Mouse (Mus musculus) CH12F3 (cell line): Measurements from ENCODE around the gene Hsd11b2.

Source experiments
- in situ Hi-C: fragments of 300-500 bp; cut with MboI; formaldehyde crosslinking; loops from 2 replicates; pipeline ENCODE4 v1.14.3; 2020; ENCODE audit warnings: low sequenced_read_pairs

Hsd11b2 gene

DNA sequence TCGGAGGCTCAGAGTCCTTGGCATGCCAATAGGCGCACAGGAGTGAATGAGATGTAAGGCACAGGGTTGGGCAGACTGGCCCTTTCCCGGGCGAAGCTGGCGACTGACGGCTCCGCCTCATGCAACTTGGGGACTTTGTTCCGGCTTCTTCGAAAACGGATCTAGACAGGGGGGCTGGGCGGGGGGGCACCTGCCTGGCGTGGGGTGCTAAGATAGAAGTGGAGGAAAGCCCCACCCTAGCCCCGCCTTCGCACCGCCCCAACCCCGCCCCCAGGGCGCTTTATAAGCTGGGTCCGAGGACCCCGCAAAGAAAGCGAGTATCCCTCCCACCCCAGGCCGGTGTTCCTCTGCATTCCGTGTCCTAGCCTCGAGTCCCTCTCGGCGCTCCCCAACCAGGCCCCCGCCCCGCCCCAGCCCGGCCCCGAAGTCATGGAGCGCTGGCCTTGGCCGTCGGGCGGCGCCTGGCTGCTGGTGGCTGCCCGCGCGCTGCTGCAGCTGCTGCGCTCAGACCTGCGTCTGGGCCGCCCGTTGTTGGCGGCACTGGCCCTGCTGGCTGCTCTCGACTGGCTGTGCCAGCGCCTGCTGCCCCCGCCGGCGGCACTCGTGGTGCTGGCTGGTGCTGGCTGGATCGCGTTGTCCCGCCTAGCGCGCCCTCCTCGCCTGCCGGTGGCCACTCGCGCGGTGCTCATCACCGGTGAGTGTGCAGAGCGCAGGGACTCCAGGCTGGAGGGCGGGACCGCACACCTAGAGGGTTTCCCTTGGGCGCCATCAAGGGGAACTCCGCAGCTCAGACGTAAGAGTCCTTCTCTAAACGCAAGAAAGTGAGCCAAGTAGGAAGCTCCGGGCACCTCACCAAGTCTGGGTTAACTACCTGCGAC is at the start of gene Hsd11b2:
Gene Hsd11b2, plus strand, starts transcription at position 320 of the 878 bp plus-strand sequence.
- in situ Hi-C loops, result no loop called here

DNA sequence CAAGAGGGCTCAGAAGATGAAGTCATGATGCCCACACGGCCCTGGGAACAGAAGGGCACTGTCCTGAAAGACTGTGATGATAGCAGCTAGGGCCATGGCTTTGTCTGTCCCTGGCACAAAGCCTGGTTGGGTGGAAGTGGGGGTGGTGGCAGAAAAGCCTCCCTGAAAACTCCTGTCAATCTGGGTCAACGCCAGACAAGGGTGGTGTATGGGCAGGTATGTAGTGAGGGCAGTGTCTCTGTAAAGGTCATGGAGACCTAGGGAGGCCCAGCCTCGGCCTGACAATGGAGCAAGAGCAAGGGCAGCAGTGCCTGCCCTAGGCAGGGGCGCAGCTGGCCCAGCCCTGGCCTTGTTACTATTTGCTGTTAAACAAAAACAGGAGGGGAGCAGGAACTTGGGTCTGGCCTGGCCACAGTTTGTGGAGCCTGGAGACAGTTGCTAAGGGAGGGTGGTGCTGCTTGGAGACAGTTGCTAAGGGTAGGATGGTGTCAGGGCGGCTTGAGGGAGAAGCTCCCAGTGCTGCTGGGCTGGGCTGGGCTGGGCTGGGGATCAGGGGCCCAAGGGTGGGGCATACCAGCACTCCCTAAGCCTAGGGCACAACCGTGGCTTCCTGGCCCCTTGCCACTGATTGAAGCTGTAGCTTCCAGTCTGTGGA is 49.4 kb upstream of the Hsd11b2 start:
- in situ Hi-C loops, result no loop called here

DNA sequence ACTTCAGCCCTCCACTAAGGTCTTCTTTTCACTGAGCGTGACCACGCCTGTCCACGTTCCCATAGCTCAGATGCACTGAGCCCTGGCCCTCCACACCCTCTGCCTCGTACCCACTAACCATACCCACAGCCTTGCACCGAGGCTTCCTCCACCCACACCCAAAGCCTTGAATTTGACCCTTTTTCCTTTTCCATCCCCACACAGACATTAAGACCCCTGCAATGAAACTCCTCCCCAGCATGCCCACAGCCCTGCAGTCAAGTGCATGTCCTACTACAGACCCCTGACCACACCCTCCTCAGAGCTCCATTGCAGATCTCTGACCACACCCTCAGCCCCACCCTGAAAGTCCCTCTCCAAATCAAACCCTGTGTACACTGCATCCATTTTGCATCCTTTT is 48.7 kb upstream of the Hsd11b2 start:
- in situ Hi-C loops, result no loop called here

DNA sequence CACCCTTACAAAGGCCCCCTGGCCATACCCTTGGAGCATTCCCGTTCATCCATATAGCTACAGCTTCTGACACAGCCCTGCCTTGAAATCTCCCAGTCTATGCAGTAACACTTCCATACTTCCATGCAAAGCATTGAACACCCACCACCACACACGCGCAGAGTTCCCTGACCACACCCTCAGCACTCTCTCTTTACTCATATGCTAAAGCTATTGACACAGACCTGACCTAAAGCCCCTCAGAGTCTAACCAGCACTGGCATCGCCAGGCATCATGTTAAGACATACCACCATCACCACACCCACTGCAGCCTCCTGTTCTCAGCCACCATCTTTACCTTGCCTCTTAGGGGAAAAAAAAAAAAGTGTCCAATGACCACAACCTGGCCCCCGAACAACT is 48.3 kb upstream of the Hsd11b2 start:
- in situ Hi-C loops, result no loop called here

DNA sequence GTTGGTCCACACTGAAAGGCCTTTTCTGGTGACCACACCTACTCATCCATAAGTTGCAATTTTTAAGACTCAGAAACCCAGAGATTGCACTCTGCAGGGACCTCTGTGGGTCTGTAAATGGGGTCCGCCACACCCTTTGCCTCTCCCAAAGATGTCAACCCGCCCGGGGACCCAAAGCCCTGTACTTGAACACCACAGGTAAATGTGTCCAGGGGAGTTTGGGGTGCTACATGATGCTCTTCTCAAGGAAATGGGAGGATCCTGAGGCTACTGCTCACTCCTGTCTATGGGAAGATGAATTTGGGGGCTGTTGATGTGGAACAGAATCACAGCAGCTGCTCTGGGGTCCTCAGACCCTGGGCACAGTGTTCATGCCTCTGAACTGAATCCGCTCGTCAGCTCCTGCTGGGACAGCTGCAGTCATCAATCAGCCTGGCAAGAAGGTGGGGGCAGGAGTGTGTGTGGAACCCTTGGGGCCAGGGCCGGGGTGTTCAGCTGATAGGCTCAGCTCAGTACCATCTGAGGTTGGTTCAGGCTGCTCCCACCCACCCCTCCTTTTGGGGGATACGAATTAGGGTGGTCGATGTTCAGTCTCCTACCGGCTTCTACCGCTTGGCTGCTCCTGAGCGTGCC is 47.8 kb upstream of the Hsd11b2 start:
- in situ Hi-C loops, result no loop called here

DNA sequence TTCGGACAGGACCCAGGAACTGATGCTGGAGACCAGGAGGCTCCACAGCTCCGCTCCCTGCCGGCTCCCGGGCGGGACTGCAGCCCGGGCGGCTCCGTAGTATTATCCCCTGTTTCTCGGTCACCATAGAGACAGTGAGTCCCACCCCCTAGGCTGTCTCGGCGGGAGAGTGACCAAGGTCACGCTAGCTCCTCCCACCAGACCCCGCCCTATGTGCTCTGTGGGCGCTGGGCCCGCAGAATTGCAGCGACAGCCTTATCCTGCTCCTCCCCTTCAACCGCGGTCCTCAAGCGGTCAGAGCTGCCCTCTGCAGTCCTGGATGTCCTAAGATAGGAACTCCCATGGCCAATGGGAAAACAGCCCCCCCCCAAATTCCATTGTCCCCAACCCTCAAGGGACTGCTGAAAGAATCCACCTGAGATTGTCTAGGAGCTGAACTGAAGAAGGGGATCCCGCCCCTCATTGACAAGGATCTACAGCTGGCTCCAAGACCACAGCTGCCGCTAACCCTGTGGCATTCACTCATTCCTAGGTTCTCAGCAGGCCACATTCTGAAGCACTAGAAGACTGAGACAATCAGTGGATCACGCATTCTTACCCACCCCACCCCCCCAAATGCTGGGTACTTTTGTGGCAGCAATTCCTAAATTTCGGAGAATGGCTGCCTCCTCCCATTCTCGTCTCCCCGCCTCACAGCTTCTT is 47.1 kb upstream of the Hsd11b2 start, which contains the start of gene Tppp3:
Gene Tppp3, minus strand, starts transcription at position 213 of the 702 bp plus-strand sequence.
- in situ Hi-C loops, result no loop called here

DNA sequence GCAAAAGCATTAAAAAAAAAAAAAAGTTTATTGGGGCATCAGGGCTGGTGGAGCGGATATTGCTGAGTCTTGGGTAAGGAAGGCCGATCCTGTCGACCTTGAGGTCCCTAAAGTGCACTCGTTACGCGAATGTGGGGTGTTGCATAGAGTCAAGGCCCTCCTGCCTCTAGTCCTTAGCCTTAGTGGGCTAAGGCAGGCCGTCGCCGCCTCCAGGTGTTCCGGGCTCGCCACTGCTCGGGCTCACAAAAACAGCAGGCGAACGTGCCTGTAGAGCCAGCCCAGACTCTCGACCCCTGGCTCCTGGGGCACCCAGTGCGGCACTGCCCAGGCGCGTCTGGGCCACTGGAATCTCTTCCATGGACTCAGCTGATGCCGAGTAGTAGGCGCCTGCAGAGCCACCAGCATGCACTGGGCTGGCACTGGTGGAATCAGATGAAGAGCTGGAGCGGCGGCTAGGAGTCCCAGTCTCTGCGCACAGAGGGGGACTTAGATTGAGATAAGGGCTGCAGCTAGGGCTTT is 46.1 kb upstream of the Hsd11b2 start:
- in situ Hi-C loops, result no loop called here

DNA sequence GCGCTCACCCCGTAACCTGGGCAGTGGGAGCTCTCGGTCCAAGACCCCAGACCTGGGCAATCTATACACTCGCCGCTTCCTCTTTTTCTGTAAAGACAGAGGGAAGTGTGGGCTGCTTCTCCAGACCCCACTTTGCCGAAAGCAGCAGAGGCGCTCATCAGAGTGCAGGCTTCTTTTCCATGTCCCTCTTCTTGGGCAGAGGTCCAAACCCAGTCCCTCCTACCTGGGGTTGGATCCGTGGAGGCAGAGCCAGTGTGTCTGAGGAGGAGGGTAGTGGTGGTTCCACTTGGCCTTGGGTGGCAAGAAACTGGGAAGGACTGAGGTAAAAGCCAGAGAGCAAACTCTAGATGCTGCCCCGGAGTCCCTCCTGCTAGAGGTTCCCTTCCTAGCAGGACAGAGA is 45.6 kb upstream of the Hsd11b2 start:
- in situ Hi-C loops, result no loop called here

DNA sequence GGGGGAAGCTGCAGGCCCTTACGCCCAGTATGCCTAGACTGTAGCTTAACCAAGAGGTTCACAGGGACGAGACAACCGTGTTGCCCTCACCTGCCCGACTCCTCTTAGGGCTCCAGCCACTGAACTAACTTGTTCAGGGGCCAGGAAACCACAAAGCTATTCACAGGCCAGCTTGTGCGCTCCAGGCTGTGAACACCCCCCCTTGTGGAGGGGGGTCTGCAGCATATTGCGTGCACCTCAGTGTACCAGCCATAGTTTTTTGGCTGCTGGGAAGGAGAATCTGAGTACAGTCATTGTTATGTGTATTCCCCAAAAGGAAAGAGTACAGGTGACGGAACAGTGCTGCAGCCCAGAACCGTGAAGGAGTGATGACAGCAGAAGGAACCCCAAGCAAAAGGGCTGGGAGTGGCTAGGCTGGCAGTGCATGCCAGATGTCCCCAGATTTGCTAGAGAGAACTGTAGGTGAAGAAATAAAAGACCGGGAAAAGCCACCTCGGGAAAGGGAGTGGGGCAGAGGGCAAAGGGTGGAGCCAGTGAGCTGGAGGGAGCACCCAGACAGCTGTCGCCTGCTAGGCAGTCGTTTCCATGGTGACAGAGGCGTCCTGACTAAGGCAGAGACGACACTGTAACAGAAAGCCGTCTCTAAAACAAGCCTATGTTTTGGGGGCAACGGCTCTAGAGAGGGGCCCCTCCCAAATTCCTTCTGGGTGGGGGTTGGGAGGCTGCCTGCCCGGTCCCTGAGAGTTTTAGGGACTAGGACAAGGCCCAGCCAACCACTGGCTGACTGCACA is 44.5 kb upstream of the Hsd11b2 start:
- in situ Hi-C loops, result no loop called here

DNA sequence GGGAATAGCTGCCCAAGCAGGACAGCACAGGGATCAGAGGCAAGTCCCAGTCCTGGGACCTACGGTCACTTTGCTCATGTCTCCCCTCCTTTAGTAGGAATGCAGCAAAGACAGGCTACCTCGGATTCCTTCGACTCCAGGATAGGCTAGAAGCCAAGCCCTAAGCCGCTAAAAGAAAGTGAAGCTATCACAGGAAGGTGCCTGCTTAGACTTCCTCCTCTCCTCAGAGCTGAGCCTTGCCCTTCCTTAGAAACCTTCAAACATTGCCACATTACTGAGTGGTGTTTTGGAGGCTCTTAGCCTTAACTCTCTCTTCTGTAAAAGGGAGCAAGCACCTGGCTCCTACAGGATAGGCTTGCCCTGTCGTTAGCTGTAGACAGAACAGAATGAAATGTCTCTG is 43.9 kb upstream of the Hsd11b2 start:
- in situ Hi-C loops, result no loop called here

DNA sequence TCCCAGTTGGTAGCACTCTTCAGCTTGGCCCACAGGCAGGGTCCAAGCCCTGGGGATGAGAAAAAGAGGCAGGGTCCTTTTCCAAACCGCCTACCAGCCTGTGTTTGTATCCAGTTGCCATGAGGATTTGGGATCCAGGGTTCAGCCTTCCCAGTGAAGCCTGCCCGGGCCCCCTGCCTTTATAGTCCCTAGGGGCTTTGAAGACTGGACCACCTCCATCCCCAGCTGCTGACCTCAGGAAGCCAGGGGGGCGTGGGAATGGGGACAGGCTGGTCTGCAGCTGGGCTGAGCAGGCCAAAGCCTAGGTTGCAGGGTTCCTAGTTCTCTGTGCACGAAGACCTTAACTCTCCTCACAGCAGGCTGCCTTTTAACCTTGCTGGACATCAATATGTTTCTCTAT is 43.3 kb upstream of the Hsd11b2 start:
- in situ Hi-C loops, result no loop called here

DNA sequence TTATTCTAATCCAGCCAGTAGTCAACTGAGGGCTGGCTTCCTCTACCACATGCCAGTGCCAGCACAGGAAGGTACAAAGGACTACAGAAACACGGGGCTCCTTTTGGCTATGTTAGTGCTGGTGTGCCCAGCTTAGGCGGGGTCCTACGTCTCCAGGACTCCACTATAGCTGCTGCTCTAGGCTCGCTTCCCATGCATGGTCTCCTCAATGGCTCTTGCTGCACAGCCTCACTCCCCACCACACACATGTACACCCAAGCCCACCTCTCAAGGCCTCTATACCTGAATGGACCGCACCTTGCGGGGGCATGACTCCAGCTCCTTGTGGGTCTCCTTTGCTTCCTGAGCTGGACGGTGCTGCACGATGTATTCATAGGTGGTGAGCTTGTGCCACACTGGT is 42.8 kb upstream of the Hsd11b2 start:
- in situ Hi-C loops, result no loop called here

DNA sequence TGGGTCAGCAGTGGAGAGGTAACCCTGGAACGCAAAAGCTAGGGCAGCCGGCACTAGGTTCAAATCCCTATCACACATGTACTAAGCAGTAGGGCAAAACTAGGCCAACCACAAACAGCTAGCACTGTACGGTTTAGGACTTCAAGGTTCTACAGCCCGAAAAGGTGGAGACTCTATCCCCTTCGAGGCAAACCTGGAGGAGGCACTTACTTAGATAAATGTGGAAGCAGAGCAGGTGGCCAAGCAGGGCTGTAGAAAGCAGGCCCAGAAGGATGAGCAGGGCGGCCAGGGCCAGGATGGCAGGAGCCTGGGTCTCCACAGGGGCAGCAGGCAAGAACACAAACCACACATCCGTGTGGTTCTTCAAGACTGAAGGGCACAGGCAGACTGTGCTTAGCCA is 42.4 kb upstream of the Hsd11b2 start:
- in situ Hi-C loops, result no loop called here

DNA sequence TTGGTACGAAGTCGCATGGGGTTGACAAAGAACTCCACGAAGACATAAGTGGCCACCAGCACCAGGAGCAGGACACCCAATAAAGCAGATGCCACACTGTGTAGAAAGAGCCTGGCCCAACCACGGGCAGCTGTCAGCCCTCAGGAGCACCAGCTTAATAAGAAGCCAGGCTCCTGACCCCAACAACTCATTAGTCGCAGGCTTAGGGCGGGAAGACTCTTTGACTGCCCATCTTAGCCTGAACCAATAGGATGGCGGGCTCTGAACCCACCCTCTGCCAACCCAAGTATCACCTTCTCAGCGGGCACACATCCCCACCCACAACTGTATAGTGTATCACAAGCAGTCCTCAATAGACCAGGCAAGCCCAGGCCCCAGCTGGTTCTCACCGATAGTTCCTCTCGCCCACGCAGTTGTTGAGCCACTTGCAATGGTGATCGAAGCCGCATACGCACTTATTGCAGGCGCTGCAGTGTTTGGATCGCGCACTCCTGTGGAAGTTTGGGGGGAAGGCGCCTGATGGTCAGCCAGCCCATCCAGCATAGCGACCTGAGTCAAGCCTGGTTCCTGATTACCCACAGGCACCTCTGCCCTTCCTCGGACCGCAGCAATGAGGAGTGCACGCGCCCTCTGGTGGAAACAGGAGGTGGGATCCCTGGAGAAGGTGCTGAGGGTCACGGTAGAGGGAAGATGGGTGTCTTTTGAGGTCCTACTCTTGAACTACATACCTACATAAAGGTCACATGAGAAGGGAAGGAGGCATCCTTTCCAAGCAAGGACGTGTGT is 41.7 kb upstream of the Hsd11b2 start:
- in situ Hi-C loops, result no loop called here

DNA sequence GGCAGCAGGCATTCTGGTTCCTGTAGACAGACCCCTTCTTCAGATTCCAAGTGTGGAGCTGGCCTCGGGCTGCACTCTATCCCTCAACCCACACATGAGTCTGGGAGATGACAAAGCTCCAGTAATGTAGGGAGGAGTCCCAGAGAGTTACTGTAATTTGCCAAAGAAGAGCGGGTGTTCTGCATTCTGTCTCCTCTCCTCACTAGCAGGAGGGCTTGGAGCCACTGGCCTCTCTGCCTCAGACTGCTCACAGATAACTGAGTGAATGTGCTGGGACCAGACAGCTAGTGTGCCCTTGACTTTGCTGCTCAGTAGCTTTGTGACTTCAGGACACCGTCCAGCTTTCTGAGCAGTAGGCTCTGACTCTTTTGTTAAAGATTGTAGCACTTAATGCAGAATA is 40.8 kb upstream of the Hsd11b2 start:
- in situ Hi-C loops, result no loop called here

DNA sequence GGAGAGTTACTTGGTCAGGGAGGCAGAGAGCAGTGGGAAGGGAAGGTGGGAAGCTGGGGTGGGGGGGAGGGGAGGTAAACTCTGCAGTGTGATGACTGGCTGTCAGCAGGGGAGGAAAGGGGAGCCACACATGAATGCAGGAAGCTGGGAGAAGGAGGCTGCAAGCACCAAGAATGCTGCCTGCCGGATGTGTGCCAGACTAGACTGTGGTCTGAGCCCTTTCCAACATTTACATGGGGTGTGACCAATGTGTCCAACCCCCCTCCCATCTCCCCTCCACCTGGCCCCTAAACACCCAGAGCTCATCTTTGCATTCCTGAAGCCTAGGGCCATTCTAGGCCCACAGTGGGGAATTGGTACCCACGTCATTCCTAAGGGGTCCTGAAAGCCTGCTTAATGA is 37.5 kb upstream of the Hsd11b2 start:
- in situ Hi-C loops, result loop anchor here (10.0 kb wide), 1 partner anchor 64 kb away; no protein-coding TSS in a partner anchor

DNA sequence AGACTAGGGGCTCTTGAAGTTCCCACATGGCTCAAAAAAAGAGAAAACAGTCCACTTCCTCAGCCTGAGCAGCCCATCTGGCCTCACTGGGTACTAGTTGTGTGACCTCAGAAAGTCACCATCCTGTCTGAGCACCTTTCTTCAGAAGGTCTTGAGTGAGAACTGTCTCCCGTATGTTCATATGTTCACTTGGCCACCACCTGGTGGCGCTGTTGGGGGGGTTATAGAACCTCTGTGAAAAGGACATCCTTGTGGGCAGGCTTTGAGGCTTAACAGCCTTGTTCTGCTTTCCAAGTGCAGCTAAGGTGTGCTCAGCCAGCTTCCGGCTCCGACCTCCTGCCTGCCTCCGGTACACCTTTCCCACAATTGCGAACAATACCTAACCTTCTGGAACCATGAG is 37.1 kb upstream of the Hsd11b2 start:
- in situ Hi-C loops, result loop anchor here (10.0 kb wide), 1 partner anchor 63 kb away; no protein-coding TSS in a partner anchor

DNA sequence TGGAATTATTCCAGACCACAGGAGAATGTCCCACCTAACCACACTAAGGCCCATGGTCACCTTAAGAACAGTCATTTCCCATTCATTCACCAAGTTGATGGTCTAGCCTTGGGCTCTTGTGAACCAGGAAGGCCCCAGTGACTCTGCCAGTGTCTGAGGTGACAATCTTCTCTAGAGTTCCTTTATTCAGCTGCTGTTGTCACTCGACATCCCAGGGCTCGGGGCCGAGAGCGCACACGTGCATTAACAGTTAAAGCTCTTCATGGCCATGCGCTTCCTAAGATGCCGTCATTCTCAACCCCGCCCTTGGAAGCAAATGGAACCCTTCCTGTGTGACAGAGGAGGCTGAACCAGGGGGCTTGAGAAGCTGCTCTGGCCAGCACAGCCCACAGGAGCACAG is 36.4 kb upstream of the Hsd11b2 start:
- in situ Hi-C loops, result loop anchor here (10.0 kb wide), 1 partner anchor 63 kb away; no protein-coding TSS in a partner anchor
